Mouse (Mus musculus): ENCODE results near the gene Vsx1.

Gene Vsx1

GRCm38 (mm10) chr2:150646411-150647121 is 42.6 kb downstream of the Vsx1 start:
- Histone ChIP-seq H3K4me3 (replicated peaks; ENCODE audit: low read length) (no peak overlapping the region), H3K4me1 (replicated peaks; ENCODE audit: low read depth, low read length) (peaks cover 61% of the 10 kb centered on the region), H3K36me3 (ENCODE audit: insufficient read depth, low read length) (no peaks in the 10 kb centered on the region), H3K9me3 (ENCODE audit: low read length) (no peaks in the 10 kb centered on the region), H3K27me3 (ENCODE audit: insufficient read depth, low read length) (peaks cover 6% of the 10 kb centered on the region; the same call in 1 of the 2 replicates)
- TF ChIP-seq POU5F1 (IDR thresholded peaks at IDR 0.05; ENCODE audit: borderline replicate concordance, low read length), result no peak
- TF ChIP-seq CTCF (conservative IDR thresholded peaks at IDR 0.05; ENCODE audit: low read length), result no peak
- TF ChIP-seq NANOG (IDR thresholded peaks at IDR 0.05; ENCODE audit: borderline replicate concordance, low read length), result no peak

- Histone ChIP-seq H3K4me1 (replicated peaks; ENCODE audit: low read depth, low read length) (peaks cover 48% of the 10 kb centered on the region), H3K4me3 (replicated peaks; ENCODE audit: low read length) (no peak overlapping the region), H3K27me3 (ENCODE audit: insufficient read depth, low read length) (peaks cover 6% of the 10 kb centered on the region; the same call in 1 of the 2 replicates), H3K9me3 (ENCODE audit: low read length) (no peaks in the 10 kb centered on the region), H3K36me3 (ENCODE audit: insufficient read depth, low read length) (no peaks in the 10 kb centered on the region)
- no peak for TF ChIP-seq CTCF (conservative IDR thresholded peaks at IDR 0.05; ENCODE audit: low read length)
- no peak for TF ChIP-seq NANOG (IDR thresholded peaks at IDR 0.05; ENCODE audit: borderline replicate concordance, low read length)
Measured at GRCm38 (mm10) chr2:150645225-150645624, 43.9 kb downstream of the Vsx1 start.

- Histone ChIP-seq H3K27me3 (ENCODE audit: insufficient read depth, low read length) (no peaks in the 10 kb centered on the region; the same call in 1 of the 2 replicates), H3K9me3 (ENCODE audit: low read length) (no peaks in the 10 kb centered on the region), H3K4me3 (replicated peaks; ENCODE audit: low read length) (no peak overlapping the region), H3K36me3 (ENCODE audit: insufficient read depth, low read length) (no peaks in the 10 kb centered on the region), H3K4me1 (replicated peaks; ENCODE audit: low read depth, low read length) (peaks cover 44% of the 10 kb centered on the region)
- TF ChIP-seq POU5F1 (IDR thresholded peaks at IDR 0.05; ENCODE audit: borderline replicate concordance, low read length) (no peak), CTCF (conservative IDR thresholded peaks at IDR 0.05; ENCODE audit: low read length) (no peak), NANOG (IDR thresholded peaks at IDR 0.05; ENCODE audit: borderline replicate concordance, low read length) (no peak)
Measured at GRCm38 (mm10) chr2:150643726-150644415, 45.3 kb downstream of the Vsx1 start.

- TF ChIP-seq POU5F1 (IDR thresholded peaks at IDR 0.05; ENCODE audit: borderline replicate concordance, low read length) (no peak), CTCF (conservative IDR thresholded peaks at IDR 0.05; ENCODE audit: low read length) (no peak), NANOG (IDR thresholded peaks at IDR 0.05; ENCODE audit: borderline replicate concordance, low read length) (no peak)
- no peaks in the 10 kb centered on the region for H3K36me3 ChIP-seq (ENCODE audit: insufficient read depth, low read length)
- H3K9me3 ChIP-seq (ENCODE audit: low read length), result no peaks in the 10 kb centered on the region
- H3K27me3 ChIP-seq (ENCODE audit: insufficient read depth, low read length), result no peaks in the 10 kb centered on the region
- no peak overlapping the region for H3K4me3 ChIP-seq (replicated peaks; ENCODE audit: low read length)
- H3K4me1 ChIP-seq (replicated peaks; ENCODE audit: low read depth, low read length), result peaks cover 44% of the 10 kb centered on the region
Measured at GRCm38 (mm10) chr2:150643166-150643565, 46.0 kb downstream of the Vsx1 start.

- Histone ChIP-seq H3K27me3 (ENCODE audit: insufficient read depth, low read length) (no peaks in the 10 kb centered on the region), H3K4me1 (replicated peaks; ENCODE audit: low read depth, low read length) (peaks cover 43% of the 10 kb centered on the region), H3K36me3 (ENCODE audit: insufficient read depth, low read length) (no peaks in the 10 kb centered on the region), H3K4me3 (replicated peaks; ENCODE audit: low read length) (peak overlapping the region; percentile 74), H3K9me3 (ENCODE audit: low read length) (peaks cover 21% of the 10 kb centered on the region)
- TF ChIP-seq POU5F1 (IDR thresholded peaks at IDR 0.05; ENCODE audit: borderline replicate concordance, low read length) (no peak), CTCF (conservative IDR thresholded peaks at IDR 0.05; ENCODE audit: low read length) (no peak), NANOG (IDR thresholded peaks at IDR 0.05; ENCODE audit: borderline replicate concordance, low read length) (no peak)
Measured at GRCm38 (mm10) chr2:150638370-150638733, 50.8 kb downstream of the Vsx1 start.

GRCm38 (mm10) chr2:150637702-150638369 is 51.3 kb downstream of the Vsx1 start:
- Histone ChIP-seq H3K9me3 (ENCODE audit: low read length) (peaks cover 23% of the 10 kb centered on the region), H3K27me3 (ENCODE audit: insufficient read depth, low read length) (no peaks in the 10 kb centered on the region), H3K4me1 (replicated peaks; ENCODE audit: low read depth, low read length) (peaks cover 43% of the 10 kb centered on the region), H3K36me3 (ENCODE audit: insufficient read depth, low read length) (no peaks in the 10 kb centered on the region), H3K4me3 (replicated peaks; ENCODE audit: low read length) (peak overlapping the region; percentile 74)
- TF ChIP-seq POU5F1 (IDR thresholded peaks at IDR 0.05; ENCODE audit: borderline replicate concordance, low read length), result peak; percentile 39
- TF ChIP-seq CTCF (conservative IDR thresholded peaks at IDR 0.05; ENCODE audit: low read length), result no peak

- H3K4me1 ChIP-seq (replicated peaks; ENCODE audit: low read depth, low read length), result peaks cover 43% of the 10 kb centered on the region
- H3K27me3 ChIP-seq (ENCODE audit: insufficient read depth, low read length), result no peaks in the 10 kb centered on the region
- peak; percentile 62 for TF ChIP-seq NANOG (IDR thresholded peaks at IDR 0.05; ENCODE audit: borderline replicate concordance, low read length)
- TF ChIP-seq POU5F1 (IDR thresholded peaks at IDR 0.05; ENCODE audit: borderline replicate concordance, low read length), result no peak
- no peaks in the 10 kb centered on the region for H3K36me3 ChIP-seq (ENCODE audit: insufficient read depth, low read length)
- no peak overlapping the region for H3K4me3 ChIP-seq (replicated peaks; ENCODE audit: low read length)
- peaks cover 23% of the 10 kb centered on the region for H3K9me3 ChIP-seq (ENCODE audit: low read length)
Measured at GRCm38 (mm10) chr2:150635877-150636446, 53.2 kb downstream of the Vsx1 start.
